Mouse (Mus musculus): ENCODE measurements around the gene Cic.

DNA sequence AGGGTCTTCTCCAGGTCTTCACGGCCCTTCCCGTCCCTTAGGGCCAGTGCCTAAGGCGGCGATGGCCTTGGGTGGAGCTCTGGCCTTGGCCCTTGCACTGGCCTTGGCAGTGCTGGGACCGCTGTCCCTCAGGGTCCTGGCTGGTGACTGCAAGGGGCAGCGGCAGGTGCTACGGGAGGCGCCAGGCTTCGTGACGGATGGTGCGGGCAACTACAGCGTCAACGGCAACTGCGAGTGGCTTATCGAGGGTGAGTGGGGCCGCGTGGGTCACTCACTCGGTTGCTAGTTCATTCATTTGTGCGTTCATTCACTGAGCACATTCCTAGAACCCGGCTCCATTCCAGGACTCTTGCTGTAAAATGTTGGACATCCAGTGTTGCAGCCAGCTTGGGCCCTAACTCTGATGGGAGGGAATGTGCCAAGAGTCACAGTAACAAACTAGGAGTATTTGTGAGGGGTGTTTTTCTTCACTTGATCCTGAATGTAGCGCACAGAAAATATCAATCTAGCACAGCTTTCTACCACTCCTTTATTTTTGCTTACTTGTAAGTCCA lies 50.0 kb downstream of the Cic start:
- TF ChIP-seq POLR2A (IDR thresholded peaks at IDR 0.05; ENCODE audit: borderline replicate concordance, extremely low read depth, low read depth, low read length) (no peak), CTCF (IDR thresholded peaks at IDR 0.05; ENCODE audit: insufficient read depth, low read length) (no peak)

Measured in lung, adult 2 months (tissue).